Mouse (Mus musculus): ENCODE measurements around the gene Fam129b. TPM values are rescaled to one million over a fixed set of nuclear protein-coding genes. Genes with fewer than 3 reads are reported as not detected.

Gene Fam129b
- polyA plus RNA-seq, 1 experiment from 2014 or later = 29.7 TPM

DNA sequence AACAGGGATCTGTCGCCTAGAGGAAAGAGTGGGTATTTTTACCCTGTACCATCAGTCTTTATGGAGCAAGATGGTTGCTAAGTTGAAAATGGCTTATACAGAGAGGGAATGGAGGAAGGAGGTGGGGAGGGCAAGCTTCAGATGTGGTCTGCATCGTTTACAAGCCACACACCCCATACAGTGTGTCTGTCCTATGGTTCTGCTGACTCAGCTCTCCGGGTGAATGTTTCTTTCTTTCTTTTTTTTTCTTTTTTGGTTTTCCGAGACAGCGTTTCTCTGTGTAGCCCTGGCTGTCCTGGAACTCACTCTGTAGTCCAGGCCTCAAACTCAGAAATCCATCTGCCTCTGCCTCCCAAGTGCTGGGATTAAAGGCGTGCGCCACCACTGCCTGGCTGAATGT, 45.3 kb downstream of the Fam129b start:
- no peak for ATAC-seq (replicated peaks)
- no peaks in the 10 kb centered on the region for H3K4me1 ChIP-seq
- WGBS = 77% methylated on average over 7 of the region's 7 CpGs
- H3K4me2 ChIP-seq = no peak overlapping the region
- no peaks in the 10 kb centered on the region for H3K27me3 ChIP-seq (replicated peaks)
- H3K27ac ChIP-seq = no peak overlapping the region
- peaks cover 56% of the 10 kb centered on the region; the same call in 1 of the 2 replicates for H3K36me3 ChIP-seq (replicated peaks)
- H3K9me3 ChIP-seq = no peaks in the 10 kb centered on the region
- no peak overlapping the region for H3K9ac ChIP-seq
- H3K4me3 ChIP-seq = no peak overlapping the region

DNA sequence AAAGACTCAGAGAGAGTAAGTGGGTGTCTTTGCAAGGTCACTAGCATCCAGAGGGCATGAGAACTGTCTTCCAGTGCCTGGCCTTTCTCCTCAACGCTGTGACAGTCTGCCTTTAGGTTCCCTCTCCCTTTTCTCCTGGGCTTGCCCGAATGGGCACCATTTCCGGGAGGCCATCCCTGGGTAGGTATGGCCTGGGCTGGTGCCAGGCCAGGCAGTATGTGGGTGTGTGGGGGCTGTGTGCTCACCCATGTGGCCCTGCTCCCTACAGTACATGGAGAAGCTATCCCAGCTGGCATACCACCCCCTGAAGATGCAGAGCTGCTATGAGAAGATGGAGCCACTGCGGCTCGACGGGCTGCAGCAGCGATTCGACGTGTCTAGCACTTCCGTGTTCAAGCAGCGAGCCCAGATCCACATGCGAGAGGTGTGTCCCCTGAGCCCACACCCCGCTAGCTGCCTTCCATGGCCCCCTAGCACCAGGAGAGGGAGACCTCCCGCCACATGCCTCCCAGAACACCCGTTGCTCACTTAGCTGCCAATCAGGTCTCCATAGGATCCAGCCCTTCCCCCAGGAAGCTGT, 46.0 kb downstream of the Fam129b start:
- Histone ChIP-seq H3K4me2 (no peak overlapping the region), H3K4me1 (no peaks in the 10 kb centered on the region), H3K27ac (no peak overlapping the region), H3K27me3 (replicated peaks) (no peaks in the 10 kb centered on the region), H3K36me3 (replicated peaks) (peaks cover 55% of the 10 kb centered on the region; the same call in 1 of the 2 replicates), H3K9ac (no peak overlapping the region), H3K4me3 (no peak overlapping the region), H3K9me3 (no peaks in the 10 kb centered on the region)
- ATAC-seq (replicated peaks) = no peak
- WGBS = 92% methylated on average over 15 of the region's 15 CpGs

DNA sequence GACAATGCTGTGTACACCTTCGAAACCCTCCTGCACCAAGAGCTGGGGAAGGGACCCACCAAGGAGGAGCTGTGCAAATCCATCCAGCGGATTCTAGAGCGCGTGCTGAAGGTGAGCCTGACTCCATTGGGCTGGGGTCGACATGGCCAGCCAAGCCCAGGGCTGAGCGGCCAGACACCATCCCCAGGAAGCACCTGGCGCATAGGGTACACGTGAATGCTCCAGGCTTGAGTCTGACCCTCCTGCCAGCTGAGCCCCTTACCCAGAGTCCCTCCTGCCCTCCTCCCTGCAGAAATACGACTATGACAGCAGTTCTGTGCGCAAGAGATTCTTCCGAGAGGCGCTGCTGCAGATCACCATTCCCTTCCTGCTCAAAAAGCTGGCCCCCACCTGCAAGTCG, 46.6 kb downstream of the Fam129b start:
- Histone ChIP-seq H3K4me3 (no peak overlapping the region), H3K27ac (no peak overlapping the region), H3K9me3 (no peaks in the 10 kb centered on the region), H3K4me2 (no peak overlapping the region), H3K36me3 (replicated peaks) (peaks cover 55% of the 10 kb centered on the region; the same call in 1 of the 2 replicates), H3K4me1 (no peaks in the 10 kb centered on the region), H3K9ac (no peak overlapping the region), H3K27me3 (replicated peaks) (no peaks in the 10 kb centered on the region)
- ATAC-seq (replicated peaks) = no peak
- 94% methylated on average over 13 of the region's 13 CpGs for WGBS

DNA sequence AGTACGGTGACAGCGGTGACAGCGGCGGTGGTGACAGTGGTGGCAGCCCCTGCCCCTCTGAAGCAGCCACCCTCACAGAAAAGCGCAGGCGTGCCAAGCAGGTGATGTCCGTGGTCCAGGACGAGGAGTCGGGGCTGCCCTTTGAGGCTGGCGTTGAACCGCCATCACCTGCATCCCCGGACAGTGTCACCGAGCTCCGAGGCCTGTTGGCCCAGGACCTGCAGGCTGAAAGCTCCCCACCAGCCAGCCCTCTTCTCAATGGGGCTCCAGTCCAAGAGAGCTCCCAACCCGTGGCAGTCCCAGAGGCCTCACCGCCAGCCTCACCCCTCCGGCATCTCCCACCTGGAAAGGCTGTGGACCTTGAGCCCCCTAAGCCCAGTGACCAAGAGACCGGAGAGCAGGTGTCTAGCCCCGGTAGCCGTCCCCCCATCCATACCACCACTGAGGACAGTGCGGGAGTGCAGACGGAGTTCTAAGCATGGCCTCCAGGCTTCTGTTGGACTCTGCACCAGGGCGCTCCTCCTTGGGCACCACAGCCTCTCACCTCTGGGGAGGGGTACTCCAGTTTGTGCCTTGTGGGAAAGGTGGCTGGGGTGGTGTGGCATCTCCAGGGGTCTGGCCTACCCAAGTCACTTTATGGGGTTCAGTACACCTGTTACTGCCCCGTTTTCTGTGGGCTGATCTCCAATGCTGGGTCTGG, 47.8 kb downstream of the Fam129b start:
- ATAC-seq (replicated peaks) = no peak
- H3K4me2 ChIP-seq = no peak overlapping the region
- no peaks in the 10 kb centered on the region for H3K27me3 ChIP-seq (replicated peaks)
- 0 out of 2 replicates have a peak, but pooled peaks cover 4% of the 10 kb centered on the region for H3K4me1 ChIP-seq
- no peaks in the 10 kb centered on the region for H3K9me3 ChIP-seq
- WGBS = 95% methylated on average over 24 of the region's 24 CpGs
- no peak overlapping the region for H3K9ac ChIP-seq
- H3K36me3 ChIP-seq (replicated peaks) = peaks cover 56% of the 10 kb centered on the region; the same call in 1 of the 2 replicates
- no peak overlapping the region for H3K27ac ChIP-seq
- no peak overlapping the region for H3K4me3 ChIP-seq

DNA sequence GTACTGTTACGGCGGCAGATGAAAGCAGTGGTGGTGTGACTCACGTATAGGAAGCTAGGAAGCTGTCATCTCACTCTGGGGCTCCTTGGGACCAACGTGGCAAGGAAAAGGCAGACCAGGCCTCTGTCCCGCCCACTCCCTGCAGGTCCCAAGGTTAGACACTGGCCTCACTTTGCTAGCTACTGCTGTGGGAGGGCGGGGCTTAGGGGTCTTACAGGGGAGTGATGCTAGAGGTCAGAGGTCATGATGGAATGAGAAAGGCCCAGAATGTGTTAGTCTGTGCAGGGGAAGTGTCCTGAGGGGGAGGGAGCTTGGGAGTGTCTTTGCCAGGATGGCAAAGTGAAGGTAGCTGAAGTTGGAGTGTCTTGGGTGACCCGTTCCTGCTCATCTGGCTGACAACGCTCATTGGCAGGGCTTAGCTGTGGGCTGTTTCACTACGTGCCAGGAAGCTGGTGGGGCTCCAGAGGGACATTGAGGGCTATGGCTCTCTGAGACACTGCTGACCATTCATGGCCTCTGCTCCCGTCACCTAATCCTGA, 48.5 kb downstream of the Fam129b start:
- H3K36me3 ChIP-seq (replicated peaks) = peaks cover 56% of the 10 kb centered on the region; the same call in 1 of the 2 replicates
- no peak overlapping the region for H3K9ac ChIP-seq
- no peak overlapping the region for H3K4me2 ChIP-seq
- H3K9me3 ChIP-seq = no peaks in the 10 kb centered on the region
- H3K27me3 ChIP-seq (replicated peaks) = no peaks in the 10 kb centered on the region
- no peak overlapping the region for H3K27ac ChIP-seq
- H3K4me3 ChIP-seq = no peak overlapping the region
- H3K4me1 ChIP-seq = 0 out of 2 replicates have a peak, but pooled peaks cover 4% of the 10 kb centered on the region
- WGBS = 76% methylated on average over 10 of the region's 10 CpGs
- no peak for ATAC-seq (replicated peaks)

DNA sequence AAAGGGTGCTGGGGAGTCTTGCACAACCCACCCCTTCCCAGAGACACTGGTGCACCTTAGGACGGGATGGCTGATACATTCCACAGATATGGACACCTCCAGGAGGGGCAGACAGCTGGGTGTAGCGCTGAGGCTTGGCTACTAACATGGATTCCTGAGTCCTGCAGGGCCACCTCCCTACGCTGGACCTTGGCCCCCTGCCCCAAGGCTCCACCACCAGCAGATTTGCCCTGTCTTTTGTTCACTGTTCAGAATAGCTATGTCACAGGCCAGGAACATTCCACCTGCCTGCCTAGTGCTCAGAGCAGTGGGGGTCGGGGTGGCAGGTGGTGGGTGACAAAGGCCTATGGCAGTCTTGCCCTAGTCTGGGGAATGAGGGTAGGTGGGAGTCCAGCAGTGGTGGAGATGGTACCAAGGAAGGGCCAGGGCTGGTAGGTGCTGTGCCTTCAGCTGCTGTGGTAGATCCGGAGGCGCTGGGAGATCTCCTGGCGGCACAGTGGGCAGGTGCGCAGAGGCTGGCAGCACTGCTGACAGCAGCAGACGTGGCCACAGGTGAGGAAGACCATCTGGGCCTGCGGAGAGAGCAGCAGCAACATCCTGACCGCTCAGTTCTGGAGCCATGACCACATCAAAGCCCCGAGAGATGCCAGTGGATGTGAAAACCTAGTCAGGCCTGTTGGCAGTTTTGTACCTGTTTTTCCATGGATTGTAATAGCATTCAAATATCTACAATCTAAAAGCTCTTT, 50.6 kb downstream of the Fam129b start:
- H3K4me3 ChIP-seq = no peak overlapping the region
- H3K27ac ChIP-seq = no peak overlapping the region
- H3K36me3 ChIP-seq (replicated peaks) = peaks cover 37% of the 10 kb centered on the region; the same call in 1 of the 2 replicates
- WGBS = 91% methylated on average over 12 of the region's 12 CpGs
- no peak for ATAC-seq (replicated peaks)
- no peak overlapping the region for H3K4me2 ChIP-seq
- no peaks in the 10 kb centered on the region for H3K27me3 ChIP-seq (replicated peaks)
- no peaks in the 10 kb centered on the region for H3K9me3 ChIP-seq
- H3K4me1 ChIP-seq = 0 out of 2 replicates have a peak, but pooled peaks cover 4% of the 10 kb centered on the region
- H3K9ac ChIP-seq = no peak overlapping the region

DNA sequence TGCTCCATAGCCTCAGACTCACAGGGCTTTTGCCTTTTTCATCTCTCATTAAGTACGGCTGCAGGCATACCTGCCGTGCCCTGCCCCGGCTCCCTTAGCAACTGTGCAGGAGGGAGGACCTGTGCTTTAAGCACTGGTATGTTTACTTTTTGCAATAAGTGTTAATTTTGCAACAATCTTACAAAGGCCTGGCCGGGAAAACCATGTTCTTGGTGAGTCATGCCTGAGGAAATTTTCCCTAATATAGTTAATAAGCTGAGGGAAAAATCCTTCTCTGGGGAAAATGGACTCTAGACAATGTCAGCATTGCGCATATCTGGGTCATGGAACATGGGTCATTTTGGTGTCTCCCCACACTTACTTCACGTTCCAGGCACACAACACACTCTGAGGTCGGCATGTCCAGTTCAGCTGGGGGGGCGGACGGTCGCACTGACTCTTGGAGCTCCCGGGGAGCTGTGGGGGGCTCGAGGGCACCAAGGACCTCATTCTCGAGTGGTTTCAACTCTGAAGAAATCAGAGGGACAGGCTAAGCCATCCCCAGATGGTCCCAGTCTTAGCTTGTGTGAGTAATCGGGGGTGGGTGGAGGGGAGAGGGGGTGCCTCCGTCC, 51.8 kb downstream of the Fam129b start:
- Histone ChIP-seq H3K9ac (no peak overlapping the region), H3K27me3 (replicated peaks) (no peaks in the 10 kb centered on the region), H3K4me2 (no peak overlapping the region), H3K36me3 (replicated peaks) (peaks cover 25% of the 10 kb centered on the region; the same call in 1 of the 2 replicates), H3K9me3 (no peaks in the 10 kb centered on the region), H3K27ac (no peak overlapping the region), H3K4me3 (no peak overlapping the region), H3K4me1 (0 out of 2 replicates have a peak, but pooled peaks cover 4% of the 10 kb centered on the region)
- no peak for ATAC-seq (replicated peaks)
- WGBS = 77% methylated on average over 15 of the region's 15 CpGs

DNA sequence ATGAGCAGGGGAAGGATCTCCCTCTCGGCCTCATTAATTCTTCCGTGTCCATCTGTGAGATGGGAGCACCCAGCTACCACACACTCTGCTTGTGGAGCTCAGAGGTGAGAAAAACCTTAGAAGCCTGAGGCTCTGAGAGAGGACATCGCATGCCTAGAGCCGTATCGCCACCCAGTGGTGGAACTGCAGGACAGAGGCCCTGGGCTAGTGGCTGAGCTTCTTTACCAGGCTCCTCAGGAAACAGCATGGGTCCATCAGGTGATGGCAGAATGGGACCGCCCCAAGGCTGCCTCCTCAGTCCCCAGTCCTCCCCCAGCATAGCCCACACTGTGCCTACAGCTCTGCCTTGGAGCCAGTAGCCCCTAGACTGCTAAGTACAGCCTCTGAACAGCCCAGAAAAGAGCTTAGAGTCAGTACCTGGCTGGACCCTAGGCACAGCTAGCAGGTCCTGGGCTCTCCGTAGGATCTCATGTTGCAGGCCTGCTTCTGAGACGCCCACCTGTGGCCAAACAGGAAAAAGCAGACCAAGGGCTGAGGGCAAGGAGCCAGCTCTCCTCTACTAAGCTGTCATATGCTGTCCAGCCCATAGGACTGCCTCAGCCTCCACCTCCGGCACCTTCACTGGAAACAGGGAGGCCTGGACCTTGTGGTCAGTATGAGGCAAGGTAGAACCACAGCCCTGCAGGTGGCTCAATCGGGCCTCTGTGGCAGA, 52.5 kb downstream of the Fam129b start:
- Histone ChIP-seq H3K36me3 (replicated peaks) (peaks cover 20% of the 10 kb centered on the region; the same call in 1 of the 2 replicates), H3K9me3 (no peaks in the 10 kb centered on the region), H3K4me1 (0 out of 2 replicates have a peak, but pooled peaks cover 4% of the 10 kb centered on the region), H3K27ac (no peak overlapping the region), H3K27me3 (replicated peaks) (no peaks in the 10 kb centered on the region), H3K4me3 (no peak overlapping the region), H3K4me2 (no peak overlapping the region), H3K9ac (no peak overlapping the region)
- peak; percentile 66 for ATAC-seq (replicated peaks)
- WGBS = 32% methylated on average over 10 of the region's 10 CpGs

DNA sequence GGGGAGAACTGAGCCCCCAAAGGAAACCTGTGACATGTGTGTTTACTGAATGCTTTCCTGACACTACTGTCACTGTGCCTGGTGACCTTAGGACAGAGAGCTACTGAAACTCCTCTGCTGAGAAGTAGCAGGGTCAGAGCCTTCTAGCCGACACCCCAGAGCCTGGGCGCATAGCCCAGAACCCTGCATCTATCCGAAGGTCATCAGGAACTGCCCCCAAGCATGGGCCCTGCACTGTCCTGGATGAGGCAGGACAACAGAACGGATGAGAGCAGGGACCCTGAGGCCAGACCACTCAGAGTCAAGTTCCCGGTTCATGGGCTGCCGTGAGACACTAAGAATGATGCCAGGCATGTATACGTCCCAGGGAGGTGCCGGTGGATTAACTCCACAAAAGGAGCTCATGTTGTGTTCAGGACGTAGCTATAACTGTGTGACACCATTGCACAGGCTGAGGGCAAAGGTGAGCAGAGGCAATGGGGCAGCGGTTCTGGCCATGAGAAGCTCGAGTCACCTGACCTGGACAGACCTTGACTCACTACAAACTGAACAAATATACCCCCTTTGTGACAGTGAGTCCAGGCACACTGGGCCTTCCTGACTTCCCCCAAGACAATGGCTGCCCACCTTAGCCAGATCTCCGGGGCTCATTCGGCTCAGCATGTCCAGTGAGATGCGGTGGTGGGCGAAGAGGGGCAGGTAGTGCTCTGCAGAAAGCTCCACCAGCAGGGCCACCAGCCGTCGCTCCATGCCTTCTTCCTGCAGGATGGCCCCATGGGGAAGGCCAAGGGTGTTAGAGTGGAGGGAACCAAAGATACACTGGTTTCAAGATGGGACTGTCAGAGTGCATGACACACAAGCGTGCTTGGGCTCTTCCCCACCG, 53.3 kb downstream of the Fam129b start:
- Histone ChIP-seq H3K9me3 (no peaks in the 10 kb centered on the region), H3K4me1 (0 out of 2 replicates have a peak, but pooled peaks cover 4% of the 10 kb centered on the region), H3K9ac (no peak overlapping the region), H3K36me3 (replicated peaks) (peaks cover 17% of the 10 kb centered on the region; the same call in 1 of the 2 replicates), H3K4me2 (no peak overlapping the region), H3K27me3 (replicated peaks) (no peaks in the 10 kb centered on the region), H3K4me3 (no peak overlapping the region), H3K27ac (no peak overlapping the region)
- ATAC-seq (replicated peaks) = no peak
- WGBS = 87% methylated on average over 19 of the region's 19 CpGs

DNA sequence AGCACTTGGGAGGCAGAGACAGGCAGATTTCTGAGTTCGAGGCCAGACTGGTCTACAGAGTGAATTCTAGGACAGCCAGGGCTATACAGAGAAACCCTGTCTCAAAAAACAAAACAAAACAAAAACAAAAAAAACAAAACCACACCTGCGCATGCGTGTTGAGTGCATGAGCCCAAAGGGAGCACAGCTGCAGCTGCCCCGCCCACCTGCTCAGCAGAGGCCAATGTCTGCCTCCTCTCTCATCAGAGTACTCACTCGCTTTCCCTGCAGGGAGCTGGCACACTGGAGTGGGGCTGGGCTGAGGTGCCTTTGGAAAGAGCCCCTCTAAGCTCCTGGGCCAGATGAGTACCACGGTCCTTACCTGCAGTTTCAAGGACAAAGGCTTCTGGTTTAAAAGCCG, 55.8 kb downstream of the Fam129b start:
- Histone ChIP-seq H3K27ac (no peak overlapping the region), H3K9ac (no peak overlapping the region), H3K4me2 (no peak overlapping the region), H3K4me1 (0 out of 2 replicates have a peak, but pooled peaks cover 4% of the 10 kb centered on the region), H3K4me3 (no peak overlapping the region), H3K27me3 (replicated peaks) (no peaks in the 10 kb centered on the region), H3K9me3 (no peaks in the 10 kb centered on the region), H3K36me3 (replicated peaks) (peaks cover 19% of the 10 kb centered on the region; the same call in 1 of the 2 replicates)
- WGBS = 83% methylated on average over 7 of the region's 7 CpGs
- ATAC-seq (replicated peaks) = no peak

DNA sequence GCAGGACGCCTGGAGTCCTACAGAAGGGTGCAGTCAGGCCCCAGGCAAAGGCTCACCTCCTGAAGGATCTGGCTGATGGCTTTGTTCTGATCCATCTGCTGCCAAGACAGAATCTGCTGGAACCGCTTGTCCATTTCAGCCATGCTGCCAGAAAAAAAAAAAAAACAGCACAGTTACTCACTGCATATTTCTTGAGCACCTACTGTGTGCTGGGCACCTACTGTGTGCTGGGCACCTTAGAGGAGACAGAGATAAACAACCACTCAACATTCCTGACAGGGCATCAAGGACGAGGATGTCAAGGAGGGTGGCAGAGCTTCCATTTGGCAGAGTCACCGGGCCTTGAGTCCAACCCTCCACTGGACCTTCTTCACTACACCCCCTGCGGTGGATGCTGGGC, 62.8 kb downstream of the Fam129b start:
- no peaks in the 10 kb centered on the region for H3K9me3 ChIP-seq
- H3K4me2 ChIP-seq = no peak overlapping the region
- H3K4me3 ChIP-seq = no peak overlapping the region
- peaks cover 27% of the 10 kb centered on the region for H3K36me3 ChIP-seq (replicated peaks)
- H3K4me1 ChIP-seq = no peaks in the 10 kb centered on the region
- WGBS = 93% methylated on average over 5 of the region's 5 CpGs
- H3K27me3 ChIP-seq (replicated peaks) = no peaks in the 10 kb centered on the region
- no peak for ATAC-seq (replicated peaks)
- H3K9ac ChIP-seq = no peak overlapping the region
- no peak overlapping the region for H3K27ac ChIP-seq
